Mouse (Mus musculus): ENCODE data around the gene Kbtbd8.
A peak's percentile ranks its signal among the peaks of the same experiment; 100 is the strongest.

GRCm38 (mm10) chr6:95088075-95088474, 29.0 kb upstream of the Kbtbd8 start:
- TF ChIP-seq CTCF (IDR thresholded peaks at IDR 0.05; ENCODE audit: extremely low read depth, insufficient read depth, low read length) (peak; percentile 37), POLR2A (IDR thresholded peaks at IDR 0.05; ENCODE audit: extremely low read depth, insufficient read depth, low read length) (no peak)
